Mouse (Mus musculus): ENCODE results near the gene Bean1. TPM values are rescaled to one million over a fixed set of nuclear protein-coding genes. Genes with fewer than 3 reads are reported as not detected.
A peak's percentile ranks its signal among the peaks of the same experiment; 100 is the strongest.

The Bean1 gene
- total RNA-seq, 2 experiments from 2014 or later: 9.0 to 10.7 TPM

GRCm38 (mm10) chr8:104169461-104169860 lies 781 bp upstream of the Bean1 start:
- DNase-seq (ENCODE audit: low spot score in 2 of 2): no peak

GRCm38 (mm10) chr8:104171050-104171620 lies 893 bp downstream of the Bean1 start:
- DNase-seq (ENCODE audit: low spot score in 2 of 2): no peak

DNA sequence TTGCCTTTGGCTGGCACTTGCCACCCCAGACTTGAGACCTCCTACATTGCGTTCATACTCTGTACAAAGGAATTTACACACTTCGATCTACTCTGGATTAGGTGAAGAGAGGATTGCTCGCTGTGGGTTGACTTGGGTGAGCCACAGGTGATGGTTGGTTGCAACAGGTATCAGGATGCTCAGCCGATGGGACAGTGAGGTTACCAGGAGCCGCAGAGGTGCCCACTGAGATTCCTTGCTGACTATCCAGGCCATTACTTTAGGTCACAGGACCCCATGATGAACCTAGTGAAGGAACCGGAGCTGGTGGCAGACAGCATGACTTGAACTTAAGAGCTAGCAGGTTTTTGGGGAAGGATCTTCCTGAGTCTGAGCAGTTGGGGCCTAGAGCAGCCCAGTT lies 2.2 kb downstream of the Bean1 start:
- DNase-seq (ENCODE audit: low spot score in 2 of 2): no peak

- DNase-seq (ENCODE audit: low spot score in 2 of 2): no peak
Observed at GRCm38 (mm10) chr8:104175848-104176527, 5.7 kb downstream of the Bean1 start.

DNA sequence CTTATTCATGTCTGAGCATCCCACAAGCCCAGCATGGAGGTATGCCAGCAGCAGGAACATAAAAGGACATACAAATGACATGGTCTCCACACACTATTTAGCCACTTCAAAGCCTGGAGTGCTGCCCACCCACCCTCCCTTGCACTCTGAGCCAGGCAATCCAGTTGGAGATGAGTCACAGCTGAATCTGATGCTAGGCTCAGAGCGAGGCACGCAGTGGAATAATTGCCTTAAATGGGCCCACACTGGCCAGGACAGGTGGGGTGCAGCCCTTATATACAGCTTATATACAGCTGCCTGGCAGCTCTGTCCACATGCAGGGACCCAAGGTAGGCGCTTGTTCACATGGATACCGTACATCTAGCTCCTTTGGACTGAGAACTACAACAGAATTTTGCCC lies 6.8 kb downstream of the Bean1 start:
- DNase-seq (ENCODE audit: low spot score in 2 of 2): no peak

DNA sequence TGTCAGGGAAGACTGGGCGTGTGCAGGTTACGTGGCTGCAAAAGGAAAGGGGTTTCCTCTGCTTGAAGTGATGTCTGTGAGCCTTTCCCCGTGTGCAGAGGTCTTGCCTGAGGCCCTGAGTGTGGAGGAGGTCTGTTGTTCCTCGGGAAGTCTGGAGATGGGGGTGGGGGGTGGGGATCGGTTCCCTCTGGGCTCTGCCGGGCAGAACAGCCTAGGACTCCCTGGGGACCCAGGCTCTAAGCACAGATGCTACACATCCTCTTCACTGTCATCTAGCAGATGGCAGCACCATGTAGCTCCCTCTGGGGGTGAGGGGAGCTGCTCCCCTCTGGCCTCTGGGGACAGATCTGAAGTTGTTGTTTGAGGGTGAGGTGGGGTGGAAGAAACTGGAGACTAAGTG lies 14.7 kb downstream of the Bean1 start:
- no peak for DNase-seq (ENCODE audit: low spot score in 2 of 2)

- DNase-seq (ENCODE audit: low spot score in 2 of 2): no peak
Observed at GRCm38 (mm10) chr8:104186827-104187226, 16.6 kb downstream of the Bean1 start.

- no peak for DNase-seq (ENCODE audit: low spot score in 2 of 2)
Observed at GRCm38 (mm10) chr8:104187622-104188021, 17.4 kb downstream of the Bean1 start.

GRCm38 (mm10) chr8:104188459-104188858 lies 18.2 kb downstream of the Bean1 start:
- DNase-seq (ENCODE audit: low spot score in 2 of 2): no peak

- DNase-seq (ENCODE audit: low spot score in 2 of 2): no peak
Observed at GRCm38 (mm10) chr8:104190777-104191468, 20.7 kb downstream of the Bean1 start.

- DNase-seq (ENCODE audit: low spot score in 2 of 2): no peak
Observed at GRCm38 (mm10) chr8:104191496-104191895, 21.3 kb downstream of the Bean1 start.

DNA sequence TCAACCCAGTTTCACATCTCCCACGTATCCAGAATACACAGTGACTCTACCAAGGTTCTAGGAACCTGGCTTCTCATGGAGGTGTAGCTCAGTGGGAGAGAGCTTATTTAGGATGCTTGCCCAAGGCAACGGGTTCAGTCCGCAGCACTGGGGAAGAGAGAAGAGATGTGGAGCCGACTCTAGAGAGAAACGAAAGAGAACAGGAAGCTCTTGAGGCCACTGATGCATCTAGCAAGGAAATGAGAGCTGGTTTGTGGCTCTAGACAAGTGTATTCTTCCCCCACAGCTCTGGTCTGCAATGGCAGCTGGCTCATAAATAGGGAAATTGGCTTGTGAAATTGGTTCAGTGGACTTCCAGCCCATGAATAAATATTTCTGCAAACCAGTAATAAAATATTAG lies 29.6 kb downstream of the Bean1 start:
- no peak for DNase-seq (ENCODE audit: low spot score in 2 of 2)

GRCm38 (mm10) chr8:104201622-104202021 lies 31.4 kb downstream of the Bean1 start:
- DNase-seq (ENCODE audit: low spot score in 2 of 2): no peak

DNA sequence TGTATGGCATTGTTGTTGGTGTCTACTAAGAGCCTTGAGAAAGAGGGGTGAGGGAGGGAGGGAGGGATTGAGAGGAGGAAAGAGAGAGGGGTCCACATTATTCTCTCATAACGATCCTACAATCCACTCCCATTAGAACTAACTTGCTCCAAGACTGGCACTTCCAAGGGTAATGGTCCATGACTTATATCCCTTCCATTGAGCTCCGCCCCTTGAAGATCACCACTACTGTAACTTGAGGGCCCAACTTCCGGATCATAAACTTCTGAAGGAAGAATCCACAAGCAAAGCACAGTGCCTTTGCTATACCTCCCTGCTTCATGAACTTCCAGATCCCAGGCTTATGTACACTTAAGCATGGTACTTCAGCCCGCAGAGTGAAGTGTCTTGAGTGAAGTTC lies 32.1 kb downstream of the Bean1 start:
- DNase-seq (ENCODE audit: low spot score in 2 of 2): no peak

DNA sequence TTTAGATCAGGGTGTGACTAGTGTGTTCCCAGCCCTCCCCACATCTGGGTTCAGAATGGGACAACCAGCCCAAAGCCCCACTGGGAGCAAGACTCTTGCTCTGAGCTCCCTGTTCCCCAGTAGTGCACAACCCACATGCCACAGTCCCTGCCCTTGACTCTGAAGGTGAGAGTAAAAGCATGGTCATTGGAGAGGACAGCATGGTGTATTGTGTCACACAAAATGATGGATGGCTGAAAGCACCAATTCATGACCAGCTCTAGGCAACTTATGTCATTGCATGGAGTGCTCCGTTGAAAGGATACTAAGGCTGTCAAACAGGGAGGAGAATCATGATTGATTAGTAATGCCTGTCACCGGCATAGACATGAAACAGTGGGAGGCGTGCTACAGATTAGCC lies 35.0 kb downstream of the Bean1 start:
- no peak for DNase-seq (ENCODE audit: low spot score in 2 of 2)

GRCm38 (mm10) chr8:104217601-104218000 lies 47.4 kb downstream of the Bean1 start:
- no peak for DNase-seq (ENCODE audit: low spot score in 2 of 2)

DNA sequence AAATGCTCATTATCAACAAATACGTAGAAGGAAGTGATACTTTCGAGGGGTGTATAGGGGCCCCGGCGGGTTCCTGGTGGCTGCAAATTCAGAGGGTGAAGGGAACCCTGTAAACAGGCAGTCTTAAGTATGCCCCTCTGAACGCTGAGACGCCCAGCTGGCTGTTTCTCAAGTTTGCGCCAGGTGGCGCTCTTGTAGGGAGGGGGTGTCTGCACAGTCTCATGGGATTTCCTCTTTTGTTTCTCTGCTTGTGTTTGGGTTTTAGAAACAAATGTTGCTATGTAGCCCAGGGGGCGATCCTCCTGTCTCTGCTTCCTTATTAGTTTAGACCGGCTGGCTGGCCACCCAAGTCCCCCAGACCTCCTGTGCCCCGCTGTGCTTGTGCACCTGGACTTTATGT lies 48.8 kb downstream of the Bean1 start:
- peak; percentile 32 to 34 for DNase-seq (ENCODE audit: low spot score in 2 of 2)

DNA sequence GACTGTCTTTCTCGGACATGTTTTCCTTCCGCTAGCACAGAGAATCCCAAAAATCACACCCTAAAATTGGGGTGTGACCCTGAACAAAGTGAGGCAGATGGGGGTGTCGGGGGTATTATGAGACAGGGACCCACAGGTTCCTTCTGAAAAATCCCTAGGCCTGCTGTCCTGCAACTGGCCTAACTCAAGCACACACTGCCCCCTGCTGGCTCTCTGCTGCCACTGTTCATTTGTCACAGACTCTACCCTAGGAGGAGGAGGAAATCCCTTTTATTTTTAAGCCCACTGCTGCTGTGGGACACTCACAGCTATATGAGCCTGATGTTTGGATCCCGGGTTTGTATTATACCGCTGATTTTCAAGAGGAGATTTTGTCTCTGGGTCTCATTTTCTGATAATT lies 49.6 kb downstream of the Bean1 start:
- peak; percentile 77 for DNase-seq (ENCODE audit: low spot score in 2 of 2)

- no peak for DNase-seq (ENCODE audit: low spot score in 2 of 2)
Observed at GRCm38 (mm10) chr8:104227048-104227447, 56.8 kb downstream of the Bean1 start.

DNA sequence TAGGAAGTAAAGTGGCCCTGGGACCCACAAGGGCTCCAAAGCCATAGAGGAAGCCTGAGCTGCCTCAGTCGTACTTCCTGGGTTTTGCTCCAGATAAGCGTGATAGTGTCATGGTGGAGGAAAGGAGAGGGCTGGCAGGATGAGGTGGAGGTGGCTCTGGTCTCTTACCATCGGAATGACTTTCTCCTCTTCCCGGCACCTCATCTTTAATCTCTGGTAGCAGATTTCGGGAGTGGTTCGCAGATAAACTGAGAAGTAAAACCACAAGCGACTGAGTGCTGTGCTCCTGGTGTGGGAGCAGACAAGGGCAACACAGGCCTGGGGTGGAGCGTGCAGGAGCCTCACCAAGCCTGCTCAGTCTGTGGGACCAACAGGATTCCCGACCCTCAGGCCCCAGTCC lies 60.1 kb downstream of the Bean1 start:
- no peak for DNase-seq (ENCODE audit: low spot score in 2 of 2)

- no peak for DNase-seq (ENCODE audit: low spot score in 2 of 2)
Observed at GRCm38 (mm10) chr8:104232039-104232438, 61.8 kb downstream of the Bean1 start.

DNA sequence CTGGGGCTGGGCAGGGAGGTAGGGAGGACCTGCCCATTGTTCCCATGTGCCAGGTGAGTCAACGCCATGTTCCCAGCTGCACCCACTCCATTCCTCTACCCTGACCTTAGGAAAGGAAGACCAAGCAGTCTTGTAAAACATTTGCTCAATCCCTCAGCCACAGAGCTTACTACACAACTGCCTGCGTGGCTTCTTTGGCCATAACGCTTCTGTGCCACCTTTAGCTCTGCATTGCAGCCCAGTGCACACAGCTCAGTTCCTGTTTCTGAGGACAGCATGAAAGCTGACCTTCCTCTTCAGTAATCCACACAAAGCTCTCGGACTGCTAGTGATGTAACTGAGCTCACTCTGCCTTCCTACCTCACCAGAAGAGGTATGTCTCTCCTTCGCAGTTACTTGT lies 62.7 kb downstream of the Bean1 start:
- DNase-seq (ENCODE audit: low spot score in 2 of 2): no peak

- no peak for DNase-seq (ENCODE audit: low spot score in 2 of 2)
Observed at GRCm38 (mm10) chr8:104234573-104234972, 64.3 kb downstream of the Bean1 start.
